Mouse (Mus musculus): ENCODE data around the gene Noct. TPM values are rescaled to one million over a fixed set of nuclear protein-coding genes. Genes with fewer than 3 reads are reported as not detected.

The Noct gene
- total RNA-seq, 4 experiments from 2014 or later = 51.9 to 55.4 (median 52.9) TPM

- no peak for DNase-seq (ENCODE audit: low spot score in 2 of 2)
Measured at GRCm38 (mm10) chr3:51270069-51270817, 46.0 kb downstream of the Noct start.

DNA sequence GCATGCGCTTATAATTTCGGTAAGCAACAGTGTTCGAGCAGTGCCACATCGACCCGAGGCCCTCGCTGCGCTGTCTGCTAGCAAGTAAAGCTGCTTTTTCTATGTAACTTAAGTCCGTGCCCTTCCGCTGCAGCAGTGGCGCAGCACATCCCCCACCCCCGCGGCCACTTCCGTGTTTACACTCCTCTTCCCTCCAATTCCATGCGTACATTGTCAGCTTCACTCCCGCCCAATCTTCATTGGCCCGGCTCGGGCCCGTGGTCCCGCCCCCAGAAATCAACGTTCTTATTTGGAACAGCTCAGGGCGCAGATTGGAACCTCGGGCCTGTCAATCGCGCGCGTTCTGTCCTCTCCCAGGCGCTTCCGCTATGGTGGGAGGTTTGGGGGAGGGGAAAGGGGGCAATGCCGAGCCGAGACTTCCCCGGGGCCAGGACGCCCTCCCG is 51.7 kb downstream of the Noct start:
- peak; percentile 97 to 98 for DNase-seq (ENCODE audit: low spot score in 2 of 2)

DNA sequence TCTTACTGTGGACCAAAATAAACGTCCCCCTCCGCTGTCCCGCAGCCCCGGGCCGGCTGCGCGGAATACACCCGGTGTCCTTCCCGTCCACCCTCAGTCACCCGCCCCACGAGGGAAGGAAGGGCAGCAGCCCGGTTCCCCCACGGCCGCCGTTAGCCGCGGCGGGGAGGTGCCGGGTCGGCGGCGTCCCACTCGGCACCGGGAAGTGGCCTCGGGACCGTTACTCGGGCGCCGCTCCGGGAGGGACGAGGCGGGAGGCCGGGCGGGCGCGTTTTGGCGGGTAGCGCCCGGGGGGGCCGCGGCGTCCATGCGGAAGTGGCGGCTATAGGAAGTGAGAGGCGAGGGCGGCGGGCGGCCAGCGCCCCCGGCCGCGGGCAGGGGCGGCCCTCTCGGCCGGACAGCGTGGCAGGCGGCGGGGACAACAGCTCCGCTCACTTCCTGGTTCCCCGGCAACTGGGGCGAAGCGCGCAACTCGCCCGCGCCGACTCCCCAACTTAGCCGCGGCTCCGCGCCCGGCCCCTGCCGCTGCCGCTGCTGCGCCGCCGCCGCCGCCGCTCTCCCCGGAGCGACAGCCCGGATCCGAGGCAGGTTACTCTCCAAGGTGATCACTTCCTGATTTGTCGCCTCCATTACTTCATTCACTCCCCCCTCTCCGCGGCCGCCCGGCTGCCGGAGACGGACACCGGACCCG is 52.3 kb downstream of the Noct start:
- peak in 1 of 2 experiments; percentile 26 for DNase-seq (ENCODE audit: low spot score in 2 of 2)

DNA sequence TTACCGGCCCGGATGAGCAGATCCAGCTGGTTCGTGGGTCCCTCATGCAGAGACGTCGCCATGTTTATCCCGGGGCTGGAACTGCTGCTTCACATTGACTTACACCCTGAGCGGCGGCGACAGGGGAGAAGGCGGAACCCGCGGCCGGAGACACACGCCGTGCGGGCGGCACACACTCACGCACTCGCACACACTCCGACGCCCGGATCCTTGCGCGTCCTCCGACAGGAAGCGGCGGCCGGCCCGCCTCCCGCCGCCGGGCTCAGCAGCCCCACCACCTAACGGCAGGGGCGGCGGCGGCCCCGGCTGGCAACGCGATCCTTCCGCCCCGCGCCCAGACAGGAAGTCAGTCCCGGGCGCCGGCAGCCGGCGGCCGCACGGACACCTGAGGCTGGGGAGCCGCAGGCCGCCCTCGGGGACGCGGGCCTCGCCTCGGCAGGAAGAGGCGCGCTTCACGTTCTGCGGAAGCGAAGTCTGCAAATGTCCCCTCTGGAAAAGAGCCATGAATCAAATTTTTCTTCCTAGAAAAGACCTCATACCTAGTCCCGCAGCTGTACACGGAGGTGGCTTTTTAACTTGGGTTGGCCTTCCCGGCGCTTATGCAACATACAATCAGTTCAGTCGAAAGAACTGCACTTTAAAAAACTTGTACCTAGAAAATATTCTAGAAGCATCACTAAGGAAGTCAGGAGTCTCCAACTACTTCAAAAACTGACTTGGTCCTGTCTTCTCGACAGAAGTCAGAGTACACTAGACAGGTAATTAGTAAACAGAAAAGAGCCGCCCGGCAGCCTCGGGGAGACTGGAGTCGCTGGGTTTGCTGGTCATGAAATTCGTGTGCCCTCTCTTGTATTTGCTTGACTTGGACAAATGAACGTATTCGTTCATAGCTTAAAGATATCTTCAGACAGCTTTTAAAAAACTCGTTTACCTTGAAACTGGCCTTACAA is 53.2 kb downstream of the Noct start:
- peak; percentile 71 to 84 for DNase-seq (ENCODE audit: low spot score in 2 of 2)

- DNase-seq (ENCODE audit: low spot score in 2 of 2) = no peak
Measured at GRCm38 (mm10) chr3:51278433-51278832, 54.2 kb downstream of the Noct start.

DNA sequence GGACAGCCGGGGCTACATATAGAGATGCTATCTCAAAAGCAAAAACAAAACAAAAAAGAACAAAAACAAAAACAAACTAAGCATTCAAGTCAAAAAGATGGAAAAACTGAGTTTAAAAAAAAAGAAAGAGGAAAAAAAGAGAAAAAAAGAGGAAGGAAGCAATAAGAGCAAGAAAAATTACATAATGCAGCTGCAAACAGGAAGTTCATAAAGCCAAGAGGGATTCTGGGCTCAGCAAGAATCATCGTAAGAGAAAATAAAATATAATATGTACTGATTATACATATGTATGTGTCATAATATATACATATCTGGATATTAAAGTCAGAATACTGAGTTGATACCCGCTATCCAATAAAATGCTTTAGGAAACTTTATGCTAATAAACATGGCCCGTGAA is 57.5 kb downstream of the Noct start:
- DNase-seq (ENCODE audit: low spot score in 2 of 2) = no peak

- no peak for DNase-seq (ENCODE audit: low spot score in 2 of 2)
Measured at GRCm38 (mm10) chr3:51284375-51284774, 60.1 kb downstream of the Noct start.

DNA sequence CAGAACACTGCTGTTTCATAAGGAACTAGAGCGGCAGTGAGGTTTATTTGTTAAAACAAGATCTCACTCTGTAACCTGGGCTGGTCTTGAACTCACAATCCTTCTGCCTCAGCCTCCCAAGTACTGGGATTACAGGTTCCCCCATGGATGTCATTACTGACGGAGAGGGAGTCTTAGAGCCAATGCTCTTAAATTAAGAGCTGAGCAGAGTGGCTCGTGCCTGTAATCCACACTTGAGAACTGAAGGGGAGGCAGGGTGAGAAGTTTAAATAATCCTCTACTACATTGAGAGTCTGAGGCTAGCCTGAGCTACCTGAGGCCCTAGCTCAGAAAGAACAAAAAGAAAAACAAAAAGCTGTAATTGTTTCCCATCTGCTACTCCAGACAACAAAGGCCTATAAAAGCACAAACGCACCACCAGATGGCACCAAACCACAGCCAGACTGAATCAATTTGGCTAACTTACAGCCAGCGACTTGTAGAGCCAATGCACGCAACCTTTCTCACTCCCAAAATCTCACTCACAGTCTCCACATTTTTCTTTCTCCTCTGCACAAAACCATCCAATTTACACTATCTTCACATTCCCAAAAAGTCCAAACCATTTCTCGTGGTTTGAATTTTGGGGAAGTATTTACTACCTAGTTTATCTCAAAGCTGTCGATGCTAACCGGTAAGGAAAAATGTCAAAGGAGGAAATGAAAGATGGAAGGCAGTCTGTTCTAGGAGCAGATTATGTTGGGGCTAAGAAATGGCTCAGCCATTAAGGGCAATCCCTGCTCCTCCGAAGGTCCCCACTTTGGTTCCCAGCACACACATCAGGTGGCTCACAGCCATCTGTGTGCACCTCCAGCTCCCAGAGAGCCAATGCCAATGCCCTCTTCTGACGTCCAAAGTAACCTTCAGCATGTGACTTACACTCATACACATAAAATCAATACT is 64.9 kb downstream of the Noct start:
- DNase-seq (ENCODE audit: low spot score in 2 of 2) = peak; percentile 63 to 91

- DNase-seq (ENCODE audit: low spot score in 2 of 2) = no peak
Measured at GRCm38 (mm10) chr3:51294251-51294650, 70.0 kb downstream of the Noct start.

GRCm38 (mm10) chr3:51295225-51295624 is 71.0 kb downstream of the Noct start:
- DNase-seq (ENCODE audit: low spot score in 2 of 2) = no peak

DNA sequence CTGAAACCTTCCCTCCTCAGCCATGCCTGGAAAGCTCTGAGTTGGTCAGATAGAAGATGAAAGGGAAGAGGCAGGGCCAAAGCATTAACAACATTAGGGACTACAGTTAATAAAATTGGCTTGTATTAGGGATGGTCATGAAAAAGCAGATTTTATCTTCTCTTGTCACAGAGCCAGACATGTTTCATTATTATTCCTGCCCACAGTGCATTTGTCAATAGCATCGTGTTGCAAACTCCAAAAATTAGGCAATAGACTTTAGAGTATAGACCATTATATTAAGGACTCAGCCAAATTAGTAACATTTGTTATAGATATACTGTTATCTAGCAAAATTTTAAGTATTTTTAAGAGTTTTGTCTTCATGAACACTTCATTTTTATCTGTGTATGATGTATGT is 72.5 kb downstream of the Noct start:
- DNase-seq (ENCODE audit: low spot score in 2 of 2) = no peak

Small RNAs within 50 kb of the gene (microRNA-seq; reads per million reads assigned to microRNA genes)
- gene Gm24282 = 0 reads per million in 2 experiments

Other genes with a start within 250 kb of the Noct start
- gene Elf2, start 116.2 kb downstream of the Noct start, total RNA-seq (2022) = 10 to 100 TPM; 57.6 to 62.4 (median 60.1) TPM
- gene Mgarp, start 172.3 kb downstream of the Noct start, total RNA-seq (2022) = under 1 TPM in 3 of 4 experiments, not detected in 1; 0.27 to 0.72 (median 0.55) TPM
- gene Ndufc1, start 184.5 kb downstream of the Noct start, total RNA-seq (2022) = 100 to 1,000 TPM; 257 to 292 (median 267) TPM
- gene Naa15, start 190.7 kb downstream of the Noct start, total RNA-seq (2022) = 10 to 100 TPM; 42.6 to 61.4 (median 53.8) TPM